Mouse (Mus musculus) heart, embryonic 14.5 days (tissue): ENCODE measurements at regions not wholly inside any gene's neighbourhood (a gene's known extent, or its start where the extent isn't known, plus 50 kb on each side); places are given as distances from the start of the nearest gene placed in this dataset.

Experiments used
- ATAC-seq: fragments of 200-750 bp; cut with Nextera tagmentation; 2 replicates; pipeline ENCODE4 v1.8.0; 2017; ENCODE audit warnings: low read depth, moderate TSS enrichment; ENCODE audit not compliant: insufficient number of reproducible peaks, insufficient read depth, low FRiP score
- H3K27ac ChIP-seq, 2 experiments: fragments of 200-500 bp in 1 of 2; fragments of 300-500 bp in 1 of 2; sonication (generic) in 1 of 2; replicated peaks in 1 of 2; 2 replicates each; pipeline ENCODE4 v1.5.1; 2012 to 2014; ENCODE audit warnings: low read depth in 2 of 2, low read length in 2 of 2, control low read depth in 1 of 2, mild to moderate bottlenecking in 1 of 2, mixed read lengths in 1 of 2; ENCODE audit not compliant: control insufficient read depth in 1 of 2, insufficient read depth in 1 of 2
- H3K27me3 ChIP-seq: fragments of 300-500 bp; sonication (generic); 2 replicates; pipeline ENCODE4 v1.6.1; 2014; ENCODE audit warnings: mild to moderate bottlenecking, low read length, control low read depth; ENCODE audit not compliant: control insufficient read depth, insufficient read depth
- H3K36me3 ChIP-seq: fragments of 300-500 bp; sonication (generic); 2 replicates; pipeline ENCODE4 v1.6.1; 2014; ENCODE audit warnings: mild to moderate bottlenecking, control low read depth, low read length, mixed read lengths; ENCODE audit not compliant: control insufficient read depth, insufficient read depth
- H3K4me1 ChIP-seq, 2 experiments: fragments of 200-500 bp in 1 of 2; fragments of 300-500 bp in 1 of 2; sonication (generic) in 1 of 2; 2 replicates each; pipeline ENCODE4 v1.6.1; 2012 to 2014; ENCODE audit warnings: low read length in 2 of 2, control low read depth in 1 of 2, mixed read lengths in 1 of 2; ENCODE audit not compliant: control insufficient read depth in 2 of 2, insufficient read depth in 2 of 2
- H3K4me2 ChIP-seq: fragments of 300-500 bp; sonication (generic); 2 replicates; pipeline ENCODE4 v1.6.1; 2014; ENCODE audit warnings: mild to moderate bottlenecking, low read length
- H3K4me3 ChIP-seq, 2 experiments: fragments of 200-500 bp in 1 of 2; fragments of 300-500 bp in 1 of 2; sonication (generic) in 1 of 2; 2 replicates each; pipeline ENCODE4 v1.5.1; 2012 to 2014; ENCODE audit warnings: low read length in 2 of 2, mild to moderate bottlenecking in 2 of 2, control low read depth in 1 of 2, low read depth in 1 of 2, moderate library complexity in 1 of 2; ENCODE audit not compliant: control insufficient read depth in 1 of 2, insufficient read depth in 1 of 2
- H3K9ac ChIP-seq: fragments of 300-500 bp; sonication (generic); 2 replicates; pipeline ENCODE4 v1.6.1; 2014; ENCODE audit warnings: mild to moderate bottlenecking, low read length
- H3K9me3 ChIP-seq: fragments of 300-500 bp; sonication (generic); 2 replicates; pipeline ENCODE4 v1.6.1; 2016; ENCODE audit warnings: low read length, control low read depth; ENCODE audit not compliant: control insufficient read depth
- WGBS: fragments of 180-500 bp; shearing (Covaris S2); extraction: QIAGEN DNeasy Blood & Tissue Kit; methylation state at CpG from one replicate; pipeline ENCODE4 v1.1.7; 2014; 5-methylcytosine and 5-hydroxymethylcytosine counted together

DNA sequence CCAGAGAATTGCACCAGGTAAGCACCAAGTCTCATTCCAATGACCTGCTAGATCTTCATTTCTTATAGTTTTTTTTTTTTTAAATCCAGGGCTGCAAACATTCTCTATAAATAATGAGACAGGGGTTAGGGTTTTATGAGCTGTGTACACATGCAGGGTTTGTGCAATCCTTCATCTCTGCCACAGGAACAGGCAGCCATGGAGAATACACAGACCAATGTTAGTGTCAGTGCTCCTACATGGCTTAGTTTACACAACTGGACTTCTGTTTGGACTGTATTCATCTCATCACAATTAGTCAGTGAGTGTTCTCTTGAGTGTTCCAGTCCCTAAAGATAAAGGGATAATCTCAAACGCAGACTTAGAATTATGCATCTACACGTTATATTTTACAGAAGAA, 620.0 kb downstream of the Rnf144a start:
- 67% methylated on average over 2 of the region's 2 CpGs for WGBS
- no peak for ATAC-seq
- Histone ChIP-seq H3K27me3 (no peaks in the 10 kb centered on the region), H3K9ac (no peak overlapping the region), H3K4me1 (no peaks in the 10 kb centered on the region), H3K4me3 (no peak overlapping the region), H3K4me2 (no peak overlapping the region), H3K27ac (no peak overlapping the region), H3K36me3 (no peaks in the 10 kb centered on the region), H3K9me3 (no peaks in the 10 kb centered on the region)

DNA sequence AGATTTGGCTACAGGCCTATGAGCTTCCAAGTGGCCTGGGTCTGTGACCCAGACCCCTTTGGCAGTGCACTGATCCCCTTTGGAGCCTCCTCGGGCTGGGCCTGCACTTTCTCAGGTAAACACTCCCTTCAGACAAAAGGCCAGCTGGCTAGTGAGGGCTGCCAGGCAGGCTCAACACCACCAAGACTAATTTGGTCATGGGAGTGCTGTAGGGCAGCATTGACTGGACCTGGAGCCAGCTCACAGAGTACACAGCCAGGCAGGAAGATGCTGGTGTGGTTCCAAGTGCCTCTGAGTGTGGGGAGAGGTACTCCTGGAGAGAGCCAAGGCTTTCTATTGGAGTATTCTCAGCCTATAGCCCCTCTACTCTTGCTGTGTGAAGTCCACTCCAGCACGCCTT, 620.5 kb downstream of the Rnf144a start:
- Histone ChIP-seq H3K9me3 (no peaks in the 10 kb centered on the region), H3K36me3 (no peaks in the 10 kb centered on the region), H3K9ac (no peak overlapping the region), H3K4me3 (no peak overlapping the region), H3K4me2 (no peak overlapping the region), H3K4me1 (no peaks in the 10 kb centered on the region), H3K27ac (no peak overlapping the region), H3K27me3 (no peaks in the 10 kb centered on the region)
- WGBS = 55% methylated on average over 2 of the region's 2 CpGs
- ATAC-seq = no peak

DNA sequence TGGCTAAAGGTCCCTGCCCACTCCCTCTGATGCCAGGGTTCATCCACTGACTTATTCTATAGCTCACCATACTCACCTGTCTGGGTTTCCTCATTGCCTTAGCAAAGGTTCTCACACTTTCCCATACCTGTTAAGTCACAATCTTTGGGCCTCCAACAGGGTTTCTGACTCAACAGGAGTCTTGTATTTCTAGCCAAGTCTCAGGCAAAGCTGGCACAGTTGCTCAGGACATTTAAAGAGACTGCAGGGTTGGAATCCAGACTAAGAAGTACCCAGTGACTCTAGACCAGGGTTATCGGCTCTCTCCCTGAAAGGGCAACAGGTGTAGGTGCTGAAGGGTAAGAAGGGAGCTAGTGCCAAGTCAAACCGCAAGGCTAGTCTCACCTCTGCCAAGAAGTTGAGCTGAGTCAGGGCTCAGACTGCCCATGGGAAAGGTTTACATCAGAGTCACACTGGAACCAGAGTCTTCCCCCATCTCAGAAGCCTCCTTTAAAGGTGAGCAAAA, 622.4 kb downstream of the Rnf144a start:
- no peak for ATAC-seq
- WGBS = 89% methylated on average over 2 of the region's 2 CpGs
- Histone ChIP-seq H3K4me1 (no peaks in the 10 kb centered on the region), H3K27me3 (no peaks in the 10 kb centered on the region), H3K36me3 (no peaks in the 10 kb centered on the region), H3K4me2 (no peak overlapping the region), H3K27ac (no peak overlapping the region), H3K9ac (no peak overlapping the region), H3K9me3 (no peaks in the 10 kb centered on the region), H3K4me3 (no peak overlapping the region)

DNA sequence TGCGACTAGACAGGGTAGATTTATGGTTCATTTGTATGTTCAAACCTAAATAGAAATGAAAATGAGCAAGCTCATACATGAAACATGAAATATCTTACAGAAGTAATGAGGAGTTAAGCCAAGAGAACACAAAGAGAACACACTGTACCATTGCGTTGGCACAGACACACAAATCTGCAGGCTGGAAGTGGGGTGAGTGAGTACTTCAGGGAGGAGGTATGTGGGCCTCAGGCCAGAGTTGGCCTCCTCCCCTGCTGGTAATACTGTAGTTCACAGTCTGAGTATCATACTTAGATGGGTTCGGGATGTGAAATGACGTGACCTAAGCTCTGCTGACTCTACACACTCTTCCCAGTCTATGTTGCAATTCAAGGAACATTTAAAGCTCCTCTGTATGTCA, 624.1 kb downstream of the Rnf144a start:
- ATAC-seq = no peak
- 87% methylated on average over 4 of the region's 4 CpGs for WGBS
- no peaks in the 10 kb centered on the region for H3K27me3 ChIP-seq
- no peak overlapping the region for H3K4me3 ChIP-seq
- no peak overlapping the region for H3K27ac ChIP-seq
- no peaks in the 10 kb centered on the region for H3K36me3 ChIP-seq
- H3K9ac ChIP-seq = no peak overlapping the region
- H3K4me1 ChIP-seq = no peaks in the 10 kb centered on the region
- no peaks in the 10 kb centered on the region for H3K9me3 ChIP-seq
- H3K4me2 ChIP-seq = no peak overlapping the region

DNA sequence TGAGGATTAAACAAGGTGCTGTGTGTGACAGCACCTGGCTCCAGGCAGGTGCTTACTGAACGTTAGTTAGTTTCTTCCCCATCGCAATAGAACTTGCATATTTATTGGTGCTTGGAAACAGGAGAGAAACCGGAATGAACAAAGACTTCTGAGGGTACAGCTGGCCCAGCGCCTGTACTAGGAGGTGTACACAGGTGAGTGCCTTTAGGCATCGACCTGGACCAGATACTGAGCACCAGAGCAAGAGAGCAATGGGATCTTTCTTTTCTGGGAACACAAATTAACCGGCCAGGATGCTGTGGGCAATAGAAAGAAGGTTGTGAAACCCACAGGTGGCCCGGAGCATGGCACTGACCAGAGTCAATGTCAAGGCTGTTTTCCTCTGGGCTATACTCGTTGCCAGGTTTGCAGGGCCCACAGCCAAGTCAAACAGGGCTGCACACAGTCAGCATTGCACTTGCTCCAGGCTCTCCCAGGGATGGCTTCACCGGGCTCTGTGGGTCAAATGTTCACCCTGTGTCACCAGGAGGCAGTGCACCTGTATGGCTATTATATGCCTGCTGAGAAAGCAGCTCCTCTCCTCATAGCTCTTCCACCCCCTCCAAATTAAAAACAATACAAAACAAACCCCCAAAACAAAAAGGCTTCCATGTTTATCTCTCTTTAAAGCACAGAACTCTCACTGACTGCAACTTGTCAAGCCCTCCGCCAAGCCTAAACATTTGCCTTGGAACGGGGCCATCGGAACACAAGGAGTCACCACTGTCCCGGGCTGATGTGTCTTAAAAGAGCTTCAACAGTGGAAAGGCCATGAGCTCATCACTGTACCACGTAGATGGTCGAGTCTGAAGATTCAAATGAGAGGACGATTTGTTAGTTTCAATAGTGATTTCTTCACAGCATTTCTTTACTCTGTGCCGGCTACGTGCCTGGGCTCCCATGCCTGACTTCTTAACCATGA, 629.1 kb downstream of the Rnf144a start:
- no peaks in the 10 kb centered on the region for H3K9me3 ChIP-seq
- no peaks in the 10 kb centered on the region for H3K36me3 ChIP-seq
- no peaks in the 10 kb centered on the region for H3K27me3 ChIP-seq
- no peak overlapping the region for H3K4me2 ChIP-seq
- WGBS = 66% methylated on average over 18 of the region's 18 CpGs
- H3K4me3 ChIP-seq = no peak overlapping the region
- ATAC-seq = no peak; the same call in 1 of the 2 replicates
- H3K4me1 ChIP-seq = peaks cover 0 to 2% of the 10 kb centered on the region in 2 experiments; a peak in 1 of 4 replicates
- no peak overlapping the region for H3K9ac ChIP-seq
- no peak overlapping the region for H3K27ac ChIP-seq

DNA sequence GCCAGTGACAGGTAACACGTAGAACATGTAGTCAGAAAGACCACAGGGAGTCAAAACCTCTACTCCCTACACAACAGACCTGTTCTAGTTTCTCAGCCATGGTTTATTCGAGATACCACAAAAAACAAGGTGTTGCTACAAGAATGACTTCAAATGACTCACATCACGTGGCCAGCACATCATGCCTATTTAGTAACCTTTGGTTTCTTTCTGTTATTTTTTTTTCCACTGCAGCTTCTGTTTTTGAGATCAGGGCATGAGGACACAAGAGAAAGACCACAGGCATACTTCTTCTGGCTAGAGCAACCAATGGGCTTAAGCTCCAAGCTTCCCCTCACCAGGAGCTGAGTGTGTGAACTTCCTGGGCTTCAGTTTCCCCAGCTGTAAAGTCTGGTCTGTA, 630.7 kb downstream of the Rnf144a start:
- no peak overlapping the region for H3K27ac ChIP-seq
- 72% methylated on average over 3 of the region's 3 CpGs for WGBS
- no peak for ATAC-seq
- H3K4me2 ChIP-seq = no peak overlapping the region
- no peak overlapping the region for H3K9ac ChIP-seq
- H3K36me3 ChIP-seq = no peaks in the 10 kb centered on the region
- no peak overlapping the region for H3K4me3 ChIP-seq
- peaks cover 0 to 2% of the 10 kb centered on the region in 2 experiments; a peak in 1 of 4 replicates for H3K4me1 ChIP-seq
- H3K9me3 ChIP-seq = no peaks in the 10 kb centered on the region
- no peaks in the 10 kb centered on the region for H3K27me3 ChIP-seq

DNA sequence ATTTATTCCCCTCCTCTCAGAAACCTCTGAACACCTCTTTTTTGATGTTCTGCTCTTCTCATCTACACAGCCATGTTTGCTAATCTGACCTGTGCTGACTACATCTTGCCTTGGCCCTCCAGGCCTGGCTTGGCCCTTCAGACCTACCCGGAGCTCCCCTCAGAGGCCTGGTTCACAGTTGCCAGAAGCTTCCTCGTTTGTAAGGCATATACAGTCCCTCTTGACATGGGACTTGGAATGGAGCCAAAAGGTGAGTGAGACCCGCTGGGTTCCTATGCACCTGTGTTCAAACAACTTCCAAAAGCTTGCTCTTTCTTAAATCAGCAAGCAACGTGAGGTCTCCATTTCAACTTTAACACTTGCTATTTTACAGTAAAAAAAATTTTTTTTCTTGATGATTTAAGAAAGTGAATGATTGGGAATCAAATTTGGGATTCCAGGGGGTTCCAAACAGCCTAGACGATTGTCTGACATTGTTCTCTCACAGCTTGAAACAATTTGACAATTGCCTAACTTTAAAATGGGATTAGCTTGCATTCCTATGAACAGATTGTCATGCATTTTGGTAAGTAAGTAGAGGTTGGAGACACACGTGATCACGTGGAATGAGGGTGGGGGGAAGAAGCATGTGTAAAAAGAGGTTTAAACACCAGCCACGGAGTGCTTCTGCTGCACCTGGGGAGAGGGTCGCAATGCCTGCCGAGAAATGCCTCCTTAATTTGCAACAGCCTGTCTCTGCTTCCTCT, 631.9 kb downstream of the Rnf144a start:
- H3K4me2 ChIP-seq = no peak overlapping the region
- H3K36me3 ChIP-seq = no peaks in the 10 kb centered on the region
- H3K4me1 ChIP-seq = peaks cover 0 to 2% of the 10 kb centered on the region in 2 experiments; a peak in 1 of 4 replicates
- 53% methylated on average over 10 of the region's 10 CpGs for WGBS
- H3K9me3 ChIP-seq = no peaks in the 10 kb centered on the region
- H3K4me3 ChIP-seq = no peak overlapping the region
- no peak for ATAC-seq
- no peak overlapping the region for H3K9ac ChIP-seq
- no peaks in the 10 kb centered on the region for H3K27me3 ChIP-seq
- H3K27ac ChIP-seq = no peak overlapping the region
